Mouse (Mus musculus) megakaryocyte, embryonic 14.5 days (primary cell): ENCODE data around the gene Sorbs1.

Experiments
- FLI1 ChIP-seq: IDR thresholded peaks from 2 replicates; pipeline ENCODE4 v1.6.1; 2012; ENCODE audit warnings: low read length, inconsistent platforms, mixed read lengths
- GATA1 ChIP-seq: IDR thresholded peaks from 3 replicates; pipeline ENCODE4 v1.6.1; 2012; ENCODE audit warnings: mixed read lengths, low read length, inconsistent platforms, borderline replicate concordance

- no peak for TF ChIP-seq GATA1
- TF ChIP-seq FLI1: no peak
These were observed 238.0 kb downstream of the Sorbs1 start for GRCm38 (mm10) chr19:40275401-40276188.
